Mouse (Mus musculus): ENCODE data around the gene Pck1.

The Pck1 gene

DNA sequence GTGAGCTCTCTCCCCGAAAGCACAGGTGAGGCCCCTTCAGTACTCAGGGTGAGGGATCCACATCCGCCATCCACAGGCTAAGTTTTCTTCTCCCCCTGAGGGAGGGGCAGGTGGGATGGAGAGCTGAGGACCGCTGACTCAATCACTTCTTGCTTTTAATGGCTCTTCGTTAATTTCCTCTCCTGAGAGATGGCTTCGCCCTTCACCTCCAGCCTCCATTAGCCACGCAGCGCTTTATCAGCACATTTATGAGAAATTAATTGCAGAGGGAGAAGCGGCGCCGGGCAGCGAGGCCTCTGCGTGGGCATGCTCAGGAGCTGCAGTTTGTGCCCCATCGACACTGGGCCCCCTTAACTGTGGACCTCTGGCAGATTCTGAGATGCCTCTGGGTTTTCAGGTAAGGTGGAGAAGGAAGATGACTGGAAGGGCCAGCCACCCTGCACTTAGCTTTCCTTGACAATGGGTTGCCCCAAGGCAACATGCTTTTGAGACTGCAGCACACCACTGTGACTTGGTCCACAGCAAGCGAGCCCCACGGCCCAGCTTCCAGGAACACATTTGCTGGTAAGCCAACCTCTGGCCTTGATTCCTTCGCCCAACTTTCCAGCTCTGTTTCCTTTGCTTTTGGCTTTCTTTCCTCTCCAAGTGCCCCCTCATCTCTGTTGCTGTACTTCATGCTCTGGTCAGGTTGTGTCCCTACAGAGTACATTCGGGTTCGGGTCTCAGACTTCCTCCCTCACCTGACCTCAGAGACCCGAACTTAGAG lies 50.3 kb downstream of the Pck1 start:
- intact Hi-C loops (cut with DNase I): no loop called here

DNA sequence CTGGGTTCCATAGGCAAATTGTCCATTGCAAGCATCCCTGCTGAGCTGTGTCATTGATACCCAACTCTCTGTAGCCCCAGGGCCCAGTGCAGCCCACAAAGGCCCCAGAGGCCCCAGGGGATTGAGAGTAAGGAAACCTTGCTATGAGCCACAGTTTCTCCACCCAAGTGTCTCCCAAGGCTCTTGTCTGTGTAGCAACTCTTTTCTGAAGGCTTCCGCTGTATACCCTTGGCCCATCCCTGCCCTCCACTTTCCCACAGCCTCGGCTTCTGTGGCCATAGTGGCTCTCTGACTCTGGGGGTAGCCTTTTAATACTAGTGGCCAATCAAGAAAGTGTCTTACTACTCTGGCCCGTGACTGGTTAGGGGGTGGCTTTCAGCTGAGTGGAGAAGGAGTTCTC lies 50.9 kb downstream of the Pck1 start:
- intact Hi-C loops (cut with DNase I): no loop called here

DNA sequence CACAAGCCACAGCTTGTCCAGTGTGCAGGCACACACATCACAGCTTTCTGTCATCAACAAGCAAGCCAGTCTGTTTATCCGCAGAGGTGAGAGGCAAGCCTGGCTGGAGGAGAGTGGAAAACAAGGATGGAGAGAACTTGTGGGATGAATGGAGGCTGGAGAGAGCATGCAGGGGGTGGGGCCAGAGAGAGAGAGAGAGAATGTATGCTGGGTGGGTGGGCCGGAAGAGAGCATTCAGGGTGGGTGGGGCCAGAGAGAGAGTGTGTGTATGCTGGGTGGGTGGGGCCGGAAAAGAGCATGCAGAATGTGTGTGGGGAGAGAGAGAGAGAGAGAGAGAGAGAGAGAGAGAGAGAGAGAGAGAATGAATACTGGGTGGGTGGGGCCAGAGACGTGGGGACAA lies 51.8 kb downstream of the Pck1 start:
- intact Hi-C loops (cut with DNase I): no loop called here

DNA sequence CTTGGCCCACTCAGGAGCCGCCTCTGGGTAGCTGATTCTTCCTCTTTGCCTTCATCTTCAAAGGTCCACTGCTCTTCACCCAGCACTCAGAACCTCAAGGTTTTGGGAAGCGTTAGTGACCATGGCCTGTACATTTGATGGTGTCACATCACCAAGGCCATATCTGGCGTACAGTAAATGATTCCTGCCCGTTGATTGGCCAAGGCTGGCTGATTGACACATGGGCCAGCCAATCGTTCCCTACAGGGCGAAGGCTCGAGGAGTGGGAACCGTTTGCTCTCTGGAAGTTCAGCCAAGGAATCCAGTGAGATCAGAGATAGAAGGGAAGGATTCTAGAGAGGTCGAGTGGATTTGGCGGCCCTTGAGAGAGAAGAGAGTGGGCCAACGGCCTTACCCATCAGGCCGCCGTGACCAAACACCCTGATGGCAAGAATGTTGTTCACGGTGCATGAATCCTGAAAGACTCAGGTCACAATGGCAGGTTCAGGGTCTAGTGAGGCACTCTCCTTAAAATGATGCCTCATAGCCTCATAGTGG lies 52.8 kb downstream of the Pck1 start:
- intact Hi-C loops (cut with DNase I): no loop called here

DNA sequence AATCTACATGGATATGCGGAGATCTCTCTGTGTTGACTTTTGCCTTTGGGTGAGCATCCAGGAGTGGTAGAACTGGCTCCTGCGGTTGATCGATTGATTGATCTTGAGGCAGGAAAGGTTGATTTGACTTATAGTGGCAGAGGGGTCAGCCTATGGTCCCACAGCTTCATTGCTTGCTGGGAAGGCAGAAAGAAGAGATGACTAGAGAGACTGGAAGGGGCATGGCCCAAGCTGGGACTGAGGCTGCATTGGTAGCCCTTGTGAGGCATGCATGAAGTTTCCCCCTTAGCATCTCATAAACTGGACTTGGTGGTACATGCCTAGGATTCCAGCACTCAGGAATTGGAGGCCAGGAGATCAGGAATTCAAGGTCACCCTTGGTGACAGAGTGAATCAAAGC lies 54.2 kb downstream of the Pck1 start:
- intact Hi-C loops (cut with DNase I): no loop called here
